Mouse (Mus musculus) CH12.LX (cell line): ENCODE data around the gene Fam102b. TPM values are rescaled to one million over a fixed set of nuclear protein-coding genes. Genes with fewer than 3 reads are reported as not detected.

ENCODE experiments used
- DNase-seq: peaks from one replicate; pipeline ENCODE4 v3.0.0-alpha.2; 2013; ENCODE audit errors: extremely low read depth
- H3K27ac ChIP-seq: 2 replicates; pipeline ENCODE4 v1.5.1; 2012; ENCODE audit warnings: low read depth, mild to moderate bottlenecking, control low read depth, moderate library complexity; ENCODE audit not compliant: insufficient read depth
- H3K27me3 ChIP-seq: replicated peaks from 2 replicates; pipeline ENCODE3; 2012; ENCODE audit warnings: inconsistent platforms
- H3K36me3 ChIP-seq, 2 experiments: replicated peaks in 1 of 2; 2 replicates each; pipeline versions ENCODE3 to v1.6.1; 2012; ENCODE audit warnings: inconsistent platforms in 1 of 2, low read length in 1 of 2, mild to moderate bottlenecking in 1 of 2, mixed read lengths in 1 of 2, moderate library complexity in 1 of 2; ENCODE audit not compliant: control insufficient read depth in 1 of 2, insufficient read depth in 1 of 2
- H3K4me1 ChIP-seq, 2 experiments: 2 replicates each; pipeline ENCODE4 v1.6.1; 2012; ENCODE audit warnings: inconsistent platforms in 1 of 2, moderate library complexity in 1 of 2; ENCODE audit not compliant: insufficient read depth in 2 of 2, control insufficient read depth in 1 of 2
- H3K4me2 ChIP-seq: 2 replicates; pipeline ENCODE4 v1.6.1; 2012; ENCODE audit warnings: low read depth, mild to moderate bottlenecking, control low read depth; ENCODE audit not compliant: poor library complexity, insufficient read depth, severe bottlenecking
- H3K4me3 ChIP-seq, 3 experiments: fragments of 150-350 bp in 1 of 3; sonication (generic) in 1 of 3; replicated peaks in 1 of 3; 2 replicates each; pipeline versions ENCODE3 to v1.5.1; 2011 to 2012; ENCODE audit warnings: low read depth in 2 of 3, low read length in 2 of 3, mild to moderate bottlenecking in 2 of 3, moderate library complexity in 2 of 3, control low read depth in 1 of 3, improper control_type of control experiment in 1 of 3, inconsistent platforms in 1 of 3, mixed read lengths in 1 of 3; ENCODE audit not compliant: poor library complexity in 1 of 3
- H3K79me2 ChIP-seq: replicated peaks from 2 replicates; pipeline ENCODE4 v1.6.1; 2012; ENCODE audit warnings: mild to moderate bottlenecking, moderate library complexity; ENCODE audit not compliant: control insufficient read depth, poor library complexity, insufficient read depth, severe bottlenecking; ENCODE audit errors: extremely low read depth
- H3K9ac ChIP-seq: 2 replicates; pipeline ENCODE4 v1.6.1; 2012; ENCODE audit warnings: low read depth, mild to moderate bottlenecking, control low read depth, moderate library complexity; ENCODE audit not compliant: insufficient read depth
- H3K9me3 ChIP-seq: replicated peaks from 2 replicates; pipeline ENCODE3; 2012; ENCODE audit warnings: low read length, inconsistent platforms, mixed read lengths
- CHD1 ChIP-seq: IDR thresholded peaks from 2 replicates; pipeline ENCODE4 v1.6.1; 2012; ENCODE audit warnings: low read depth, low read length, improper control_type of control experiment, inconsistent platforms
- ETS1 ChIP-seq: conservative IDR thresholded peaks from 2 replicates; pipeline ENCODE4 v1.6.1; 2012; ENCODE audit warnings: low read depth, mild to moderate bottlenecking, inconsistent platforms, low read length, improper control_type of control experiment, moderate library complexity
- GABPA ChIP-seq: IDR thresholded peaks from 2 replicates; pipeline ENCODE4 v1.6.1; 2012; ENCODE audit warnings: low read depth, low read length, improper control_type of control experiment, inconsistent platforms; ENCODE audit not compliant: insufficient replicate concordance
- HCFC1 ChIP-seq: IDR thresholded peaks from 2 replicates; pipeline ENCODE4 v1.6.1; 2012; ENCODE audit warnings: low read depth, mild to moderate bottlenecking, inconsistent platforms, low read length, improper control_type of control experiment
- KAT2A ChIP-seq: IDR thresholded peaks from 2 replicates; pipeline ENCODE4 v1.6.1; 2012; ENCODE audit warnings: low read length, improper control_type of control experiment, inconsistent platforms; ENCODE audit not compliant: insufficient replicate concordance
- MAFK ChIP-seq: IDR thresholded peaks from 2 replicates; pipeline ENCODE4 v1.6.1; 2011; ENCODE audit warnings: low read length, improper control_type of control experiment; ENCODE audit not compliant: insufficient replicate concordance
- MAX ChIP-seq: IDR thresholded peaks from 2 replicates; pipeline ENCODE4 v1.6.1; 2011; ENCODE audit warnings: low read length, improper control_type of control experiment
- MAZ ChIP-seq: IDR thresholded peaks from 2 replicates; pipeline ENCODE4 v1.6.1; 2012; ENCODE audit warnings: low read depth, mild to moderate bottlenecking, inconsistent platforms, low read length, improper control_type of control experiment, moderate library complexity
- MXI1 ChIP-seq: IDR thresholded peaks from 2 replicates; pipeline ENCODE4 v1.6.1; 2011; ENCODE audit warnings: mild to moderate bottlenecking, low read depth, low read length, improper control_type of control experiment
- NRF1 ChIP-seq: IDR thresholded peaks from 2 replicates; pipeline ENCODE4 v1.6.1; 2014; ENCODE audit warnings: low read depth, mild to moderate bottlenecking, inconsistent platforms, low read length, improper control_type of control experiment, moderate library complexity
- PAX5 ChIP-seq: IDR thresholded peaks from 2 replicates; pipeline ENCODE4 v1.6.1; 2012; ENCODE audit warnings: low read length, inconsistent platforms, mixed read lengths
- RAD21 ChIP-seq: IDR thresholded peaks from 2 replicates; pipeline ENCODE4 v1.6.1; 2011; ENCODE audit warnings: low read depth, mild to moderate bottlenecking, low read length, improper control_type of control experiment, moderate library complexity
- SIN3A ChIP-seq: IDR thresholded peaks from 2 replicates; pipeline ENCODE4 v1.6.1; 2012; ENCODE audit warnings: low read length, improper control_type of control experiment, inconsistent platforms
- SMC3 ChIP-seq: IDR thresholded peaks from 2 replicates; pipeline ENCODE4 v1.6.1; 2011; ENCODE audit warnings: low read depth, low read length, improper control_type of control experiment
- TCF12 ChIP-seq: IDR thresholded peaks from 2 replicates; pipeline ENCODE4 v1.6.1; 2014; ENCODE audit warnings: low read depth, mild to moderate bottlenecking, inconsistent platforms, low read length, improper control_type of control experiment
- USF1 ChIP-seq: IDR thresholded peaks from 2 replicates; pipeline ENCODE4 v1.6.1; 2014; ENCODE audit warnings: low read depth, mild to moderate bottlenecking, inconsistent platforms, low read length, improper control_type of control experiment
- ZC3H11A ChIP-seq: IDR thresholded peaks from 2 replicates; pipeline ENCODE4 v1.6.1; 2012; ENCODE audit warnings: low read depth, mild to moderate bottlenecking, inconsistent platforms, low read length, improper control_type of control experiment
- dilution Hi-C: fragments of 300-500 bp; cut with MboI; formaldehyde crosslinking; loops from 2 replicates; pipeline ENCODE4 v1.14.3; 2020; ENCODE audit warnings: low sequenced_read_pairs; ENCODE audit not compliant: extremely low pct_unique_long_range_greater_than_20kb, extremely low pct_ligation_motif_present
- in situ Hi-C: fragments of 300-500 bp; cut with MboI; formaldehyde crosslinking; loops from 3 replicates; pipeline ENCODE4 v1.14.3; 2019; ENCODE audit warnings: low sequenced_read_pairs, low pct_ligation_motif_present, low pct_unique_long_range_greater_than_20kb, mixed read lengths
- polyA plus RNA-seq: library from polyadenylated mRNA; unstranded; fragments of >175 nt; gene quantifications from 2 replicates; pipeline ENCODE4 v1.2.1, GENCODE M21; 2012; ENCODE audit warnings: low read depth; ENCODE audit not compliant: insufficient read length
- total RNA-seq, 2 experiments: library from RNA; depleted of rRNA; stranded (reverse); fragments of 300-350 nt in 1 of 2; fragments of >200 nt in 1 of 2; gene quantifications; 2 replicates each; pipeline ENCODE4 v1.2.3; 2012 to 2014

Gene Fam102b
- total and polyA plus RNA-seq, 3 experiments, result 2.8 to 6.2 (median 4.3) TPM

GRCm38 (mm10) chr3:108989971-108990548 is 37.3 kb downstream of the Fam102b start:
- no peak for DNase-seq
- no peak overlapping the region for H3K4me3 ChIP-seq
- H3K4me1 ChIP-seq, result no peaks in the 10 kb centered on the region
- TF ChIP-seq RAD21 (no peak), TCF12 (no peak), ZC3H11A (no peak), GABPA (no peak), MXI1 (no peak), MAZ (no peak), NRF1 (no peak), SIN3A (no peak), KAT2A (no peak)
- dilution Hi-C loops, result no loop called here
- in situ Hi-C loops, result no loop called here
- no peaks in the 10 kb centered on the region for H3K79me2 ChIP-seq
- no peak overlapping the region for H3K4me2 ChIP-seq
- no peak overlapping the region for H3K27ac ChIP-seq
- no peaks in the 10 kb centered on the region for H3K9me3 ChIP-seq
- H3K36me3 ChIP-seq, result peaks cover 0 to 35% of the 10 kb centered on the region in 2 experiments
- H3K9ac ChIP-seq, result no peak overlapping the region
- H3K27me3 ChIP-seq, result no peaks in the 10 kb centered on the region

DNA sequence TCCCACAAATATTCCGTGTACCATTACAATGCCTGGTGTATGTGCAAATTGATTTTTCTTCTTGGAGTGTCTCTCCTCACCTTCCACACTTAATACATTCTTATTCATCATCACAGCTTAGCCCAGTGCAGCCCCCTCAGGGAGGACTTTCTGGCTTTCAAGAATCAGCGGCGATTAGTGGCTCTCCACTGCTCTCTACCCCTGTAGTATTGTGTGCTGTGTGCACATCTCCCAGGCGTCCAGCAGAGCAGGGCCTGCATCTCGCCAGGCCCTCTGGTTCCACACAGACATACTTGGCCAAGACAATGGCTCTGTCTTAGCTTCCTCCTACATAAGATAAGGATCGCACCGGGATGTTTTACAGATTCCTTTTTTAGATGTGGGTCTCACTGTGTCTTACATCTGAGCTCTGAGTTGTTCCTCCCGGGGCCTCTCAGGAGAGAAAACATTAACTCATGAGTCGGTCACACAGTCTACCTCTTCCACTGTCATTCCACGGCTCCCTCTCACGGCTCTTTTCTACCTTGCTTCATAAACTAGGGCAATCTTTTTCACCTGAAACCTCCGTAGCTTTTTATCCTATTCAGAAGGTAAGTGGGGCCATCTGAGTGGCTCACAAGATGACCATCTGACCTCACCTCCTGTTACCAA is 40.3 kb downstream of the Fam102b start:
- peaks cover 0 to 29% of the 10 kb centered on the region in 2 experiments for H3K36me3 ChIP-seq
- TF ChIP-seq ETS1 (no peak), SIN3A (no peak), SMC3 (no peak), GABPA (no peak), PAX5 (no peak)
- dilution Hi-C loops (no loop called here), in situ Hi-C loops (no loop called here)
- H3K4me3 ChIP-seq, result no peak overlapping the region
- no peak for DNase-seq
- no peak overlapping the region for H3K27ac ChIP-seq
- no peak overlapping the region for H3K4me2 ChIP-seq
- H3K9ac ChIP-seq, result no peak overlapping the region
- no peaks in the 10 kb centered on the region for H3K9me3 ChIP-seq
- H3K27me3 ChIP-seq, result no peaks in the 10 kb centered on the region
- H3K79me2 ChIP-seq, result no peaks in the 10 kb centered on the region
- no peaks in the 10 kb centered on the region for H3K4me1 ChIP-seq

DNA sequence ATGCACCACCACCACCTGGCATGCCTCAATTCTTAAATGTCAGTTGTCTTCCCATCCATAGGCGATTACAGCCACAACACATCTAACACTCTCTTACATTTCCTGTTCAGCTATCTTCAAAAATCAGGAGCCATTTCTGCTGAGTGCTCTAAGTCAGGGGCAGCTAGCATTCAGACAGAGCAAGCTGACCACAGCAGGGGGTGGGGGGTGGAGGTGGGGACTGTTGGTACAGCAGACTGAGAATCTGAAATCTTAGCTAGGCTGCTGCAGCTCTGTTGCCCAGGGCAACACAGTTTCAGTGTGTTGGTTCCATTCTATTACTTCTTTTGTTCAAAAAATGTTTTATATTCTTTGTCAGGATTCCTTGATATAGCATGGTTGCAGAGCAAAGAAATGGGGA is 40.9 kb downstream of the Fam102b start:
- H3K4me1 ChIP-seq, result no peaks in the 10 kb centered on the region
- peaks cover 0 to 24% of the 10 kb centered on the region in 2 experiments for H3K36me3 ChIP-seq
- no peak overlapping the region for H3K27ac ChIP-seq
- no peaks in the 10 kb centered on the region for H3K9me3 ChIP-seq
- DNase-seq, result no peak
- H3K27me3 ChIP-seq, result no peaks in the 10 kb centered on the region
- no peak overlapping the region for H3K9ac ChIP-seq
- in situ Hi-C loops, result no loop called here
- dilution Hi-C loops, result no loop called here
- H3K79me2 ChIP-seq, result no peaks in the 10 kb centered on the region
- no peak overlapping the region for H3K4me3 ChIP-seq
- TF ChIP-seq MAFK (no peak), TCF12 (no peak), CHD1 (no peak), USF1 (no peak), SIN3A (no peak), ZC3H11A (no peak), HCFC1 (no peak), MAX (no peak)
- no peak overlapping the region for H3K4me2 ChIP-seq
